Mouse (Mus musculus): ENCODE results near the gene B3galt1.

The B3galt1 gene

GRCm38 (mm10) chr2:67956182-67956581 is 390.5 kb downstream of the B3galt1 start:
- DNase-seq, result no peak

GRCm38 (mm10) chr2:67957561-67957960 is 391.9 kb downstream of the B3galt1 start:
- DNase-seq, result no peak

GRCm38 (mm10) chr2:67960711-67961110 is 395.0 kb downstream of the B3galt1 start:
- no peak for DNase-seq

GRCm38 (mm10) chr2:67968812-67969211 is 403.1 kb downstream of the B3galt1 start:
- DNase-seq, result no peak

DNA sequence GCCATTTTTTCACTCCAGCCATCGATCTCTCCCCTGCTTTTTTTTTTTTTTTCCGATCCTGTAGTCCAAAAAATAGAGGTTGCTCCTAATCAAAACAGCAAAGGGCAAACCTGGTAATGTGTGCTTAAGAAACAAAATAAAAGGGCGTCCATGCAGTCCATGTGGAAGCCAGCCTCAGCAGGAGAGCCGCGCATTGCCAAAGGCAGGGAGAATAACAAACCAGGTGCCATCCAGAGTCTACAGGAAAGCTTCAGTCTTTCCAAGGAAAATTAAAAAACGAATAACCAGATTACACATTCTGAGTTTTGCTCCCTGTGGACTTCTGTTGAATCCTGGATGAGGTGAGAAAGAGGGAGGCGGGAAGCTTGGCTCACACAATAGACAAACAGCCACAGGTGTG is 405.4 kb downstream of the B3galt1 start:
- DNase-seq, result no peak

DNA sequence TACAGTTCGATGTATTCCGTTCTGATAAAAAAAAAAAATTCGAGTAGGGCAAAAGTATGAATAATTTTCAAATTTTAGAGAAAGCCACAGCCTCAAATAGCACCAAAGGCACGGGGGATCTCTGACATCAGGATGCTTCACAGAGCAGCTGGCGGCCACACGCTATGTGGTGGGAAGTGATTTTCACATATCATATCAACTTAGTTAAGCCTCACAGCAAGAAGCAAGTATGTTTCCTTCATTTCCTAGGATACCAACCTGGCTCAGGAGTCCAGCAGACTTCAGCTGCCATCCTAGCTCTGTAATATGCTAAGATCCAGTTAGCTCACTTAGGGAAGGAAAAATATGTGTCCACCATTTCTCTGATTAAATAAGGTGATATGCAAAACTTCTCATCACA is 405.9 kb downstream of the B3galt1 start:
- DNase-seq, result no peak

GRCm38 (mm10) chr2:67975764-67976163 is 410.1 kb downstream of the B3galt1 start:
- no peak for DNase-seq

- DNase-seq, result no peak
Measured at GRCm38 (mm10) chr2:67976488-67976887, 410.8 kb downstream of the B3galt1 start.

DNA sequence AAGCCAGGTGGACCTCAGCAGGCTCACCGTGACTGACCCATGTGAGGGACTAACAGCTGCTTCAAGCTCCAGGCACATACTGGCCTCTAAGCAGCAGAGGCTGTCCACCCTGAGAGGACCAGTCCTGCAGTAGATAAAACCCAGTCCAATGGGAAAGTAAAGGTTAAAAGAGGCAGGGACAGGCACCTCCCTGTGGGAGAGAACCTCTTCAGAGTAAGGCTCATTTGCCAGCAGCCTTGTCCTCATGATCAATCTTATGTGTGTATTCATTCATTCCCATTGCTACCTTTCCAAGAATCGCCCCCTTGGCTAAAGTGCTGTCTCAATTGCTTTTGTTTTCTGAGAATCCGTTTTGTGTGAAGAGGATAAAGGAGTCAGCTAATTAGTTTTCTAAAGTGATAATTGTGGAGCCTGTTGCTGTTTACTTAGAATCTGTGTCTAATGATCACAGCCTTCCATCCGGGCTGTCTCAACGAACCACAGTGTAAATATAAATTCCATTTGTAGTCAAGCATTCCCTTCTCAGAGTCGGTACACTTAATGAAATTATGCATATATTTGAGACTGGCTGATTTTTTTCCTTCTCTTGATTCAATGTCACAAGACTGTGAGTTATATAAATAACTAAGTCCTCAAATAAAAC is 412.1 kb downstream of the B3galt1 start:
- DNase-seq, result no peak

DNA sequence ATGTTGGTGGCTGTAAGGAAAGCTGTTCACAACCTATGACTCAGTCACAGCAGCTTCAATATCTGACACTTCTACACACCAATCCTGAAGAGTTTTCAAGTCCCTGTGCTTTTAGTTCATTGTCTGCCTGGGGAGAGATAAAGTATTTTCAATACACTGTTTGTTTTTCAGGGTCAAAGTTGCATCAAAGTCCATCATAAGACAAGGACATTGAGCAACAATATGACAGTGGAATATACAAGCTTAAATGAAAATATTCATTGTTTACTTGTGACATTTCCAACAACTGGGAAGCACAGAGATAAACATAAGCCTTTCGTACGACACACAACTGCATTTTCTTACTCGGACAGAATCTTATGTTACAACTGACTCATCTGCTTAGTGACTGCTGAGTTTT is 417.9 kb downstream of the B3galt1 start:
- no peak for DNase-seq

DNA sequence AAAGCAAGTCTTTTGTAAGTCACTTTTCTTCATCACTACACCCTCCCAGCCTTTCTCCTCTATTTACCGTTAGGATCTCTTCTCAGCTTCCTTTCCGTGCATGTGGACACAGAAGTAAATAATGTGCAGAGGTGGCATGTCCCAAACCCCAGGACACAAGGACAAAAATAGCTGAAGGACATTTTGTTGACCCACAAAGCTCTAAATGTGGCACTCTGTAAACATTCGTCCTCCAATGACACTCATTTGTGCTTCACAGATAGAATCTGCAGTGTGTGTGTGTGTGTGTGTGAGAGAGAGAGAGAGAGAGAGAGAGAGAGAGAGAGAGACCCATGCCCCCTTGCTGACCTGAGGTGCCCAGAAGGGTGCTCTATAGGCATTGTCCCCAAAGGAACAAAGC is 419.5 kb downstream of the B3galt1 start:
- no peak for DNase-seq

GRCm38 (mm10) chr2:67993421-67993820 is 427.8 kb downstream of the B3galt1 start:
- no peak for DNase-seq

GRCm38 (mm10) chr2:68003091-68003490 is 437.4 kb downstream of the B3galt1 start:
- DNase-seq, result no peak

DNA sequence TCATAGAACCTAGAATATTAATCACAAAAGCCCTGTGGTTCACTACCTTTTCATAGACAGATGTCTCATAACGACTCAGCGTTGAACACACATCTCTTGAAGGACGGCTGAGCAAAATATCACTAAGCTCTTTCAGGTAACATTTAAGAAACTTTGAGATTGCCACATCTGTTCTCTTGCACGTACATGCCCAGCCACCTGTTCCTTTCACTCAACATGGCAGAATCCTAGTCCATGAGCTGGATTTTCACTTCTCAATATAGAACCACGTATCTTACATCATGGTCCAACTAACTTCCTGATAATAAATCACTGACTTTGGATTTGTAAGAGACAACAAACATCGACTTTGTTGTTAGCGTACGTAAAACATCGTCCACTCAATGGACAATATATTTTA is 439.5 kb downstream of the B3galt1 start:
- DNase-seq, result no peak

GRCm38 (mm10) chr2:68005711-68006110 is 440.0 kb downstream of the B3galt1 start:
- no peak for DNase-seq

- no peak for DNase-seq
Measured at GRCm38 (mm10) chr2:68011336-68011735, 445.7 kb downstream of the B3galt1 start.

DNA sequence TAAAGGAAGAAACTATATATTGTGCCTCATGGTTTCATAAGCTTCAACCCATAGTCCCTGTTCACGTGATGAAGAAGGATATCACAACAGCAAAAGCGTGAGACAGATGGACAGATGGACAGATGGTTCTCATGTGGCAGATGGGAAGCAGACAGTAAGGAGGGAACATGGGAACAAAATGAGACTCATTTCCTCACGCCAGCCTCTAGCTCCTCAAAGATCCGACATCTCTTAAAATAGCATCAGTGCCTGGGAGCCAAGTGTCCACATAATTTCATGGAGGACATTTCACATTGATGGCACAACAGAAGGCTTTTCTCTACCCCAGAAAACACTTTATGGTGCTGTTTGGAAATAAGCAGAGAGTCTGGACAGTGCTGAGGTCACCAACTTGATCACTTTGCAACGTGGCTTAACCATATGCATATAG is 454.6 kb downstream of the B3galt1 start:
- no peak for DNase-seq

- no peak for DNase-seq
Measured at GRCm38 (mm10) chr2:68021541-68022152, 456.0 kb downstream of the B3galt1 start.

DNA sequence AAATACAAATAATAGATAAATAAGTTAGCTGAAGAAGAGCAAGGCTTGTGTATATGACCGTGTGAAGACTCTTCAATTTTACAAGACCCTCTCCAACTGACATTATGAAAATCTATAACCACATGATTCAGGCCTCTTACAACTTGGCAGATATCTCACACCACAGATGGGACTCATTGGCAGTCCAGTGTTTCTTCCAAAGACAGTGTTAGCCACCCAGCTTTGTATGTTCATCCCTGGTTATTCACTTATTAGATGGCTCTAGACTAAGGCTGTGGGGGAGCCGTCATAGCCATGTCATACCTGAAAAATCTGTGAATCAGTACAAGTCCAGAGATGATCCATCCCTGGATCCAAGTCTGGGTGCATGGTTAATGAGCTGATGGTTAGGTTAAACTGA is 463.1 kb downstream of the B3galt1 start:
- no peak for DNase-seq

GRCm38 (mm10) chr2:68034711-68035110 is 469.0 kb downstream of the B3galt1 start:
- no peak for DNase-seq

GRCm38 (mm10) chr2:68040752-68041151 is 475.1 kb downstream of the B3galt1 start:
- no peak for DNase-seq

DNA sequence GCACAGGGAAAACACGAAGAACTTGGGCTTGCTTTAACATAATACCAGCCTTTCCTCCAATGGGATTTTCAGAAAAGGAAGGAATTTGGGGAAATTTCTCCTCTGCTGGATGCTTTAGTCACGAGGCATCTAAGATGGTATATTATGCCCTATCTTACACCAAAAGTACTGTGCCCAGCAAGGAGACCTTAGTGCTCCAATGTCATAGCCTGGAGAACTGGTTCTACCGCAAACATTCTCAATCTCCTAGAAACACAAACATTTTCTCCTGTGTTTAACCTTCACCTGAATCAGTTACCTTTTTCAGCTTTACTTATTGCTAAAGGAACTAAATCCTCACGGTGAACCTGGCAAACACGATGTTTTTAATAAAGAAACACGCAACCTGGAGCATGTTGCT is 486.8 kb downstream of the B3galt1 start:
- DNase-seq, result no peak

GRCm38 (mm10) chr2:68053243-68053642 is 487.6 kb downstream of the B3galt1 start:
- DNase-seq, result no peak

DNA sequence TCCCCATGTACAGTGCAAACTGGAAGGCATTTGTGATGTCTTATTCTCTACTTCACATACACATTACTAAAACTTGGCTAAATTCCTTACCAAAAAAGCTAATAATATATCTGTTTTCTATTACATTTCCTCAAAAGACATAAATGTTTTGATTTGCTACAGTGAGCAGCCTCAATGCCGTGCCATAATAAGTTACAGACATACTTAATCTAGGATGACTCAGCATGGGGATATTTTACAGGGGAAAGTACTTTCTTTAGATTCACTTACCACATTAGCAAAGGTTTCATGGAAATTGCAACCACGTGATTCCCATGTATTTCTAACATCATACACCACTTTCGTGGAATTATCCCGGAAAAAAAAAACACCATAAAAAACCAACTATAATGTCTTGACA is 495.7 kb downstream of the B3galt1 start:
- no peak for DNase-seq
